Mouse (Mus musculus) layer of hippocampus, adult 18-20 months (tissue): Measurements from ENCODE around the gene Tchp. TPM values are rescaled to one million over a fixed set of nuclear protein-coding genes. Genes with fewer than 3 reads are reported as not detected.

Source experiments
- DNase-seq, 2 experiments: peaks; one replicate each; pipeline ENCODE4 v3.0.0; 2022; ENCODE audit warnings: low spot score in 2 of 2
- total RNA-seq, 2 experiments: library from RNA; stranded (reverse); gene quantifications; 2 replicates each; pipeline ENCODE4 v1.2.3; 2021

The Tchp gene
- total RNA-seq, 2 experiments from 2014 or later, result 13.0 to 13.3 TPM

GRCm38 (mm10) chr5:114737090-114737887 is 29.7 kb downstream of the Tchp start:
- DNase-seq, result no peak

- no peak for DNase-seq
These were observed 31.2 kb downstream of the Tchp start for GRCm38 (mm10) chr5:114738707-114739241.

GRCm38 (mm10) chr5:114740595-114740994 is 33.0 kb downstream of the Tchp start:
- DNase-seq, result no peak

- no peak for DNase-seq
These were observed 35.0 kb downstream of the Tchp start for GRCm38 (mm10) chr5:114742572-114742971.

GRCm38 (mm10) chr5:114742998-114743696 is 35.6 kb downstream of the Tchp start:
- peak; percentile 66 to 84 for DNase-seq

GRCm38 (mm10) chr5:114743697-114744090 is 36.1 kb downstream of the Tchp start:
- DNase-seq, result no peak

- no peak for DNase-seq
These were observed 38.0 kb downstream of the Tchp start for GRCm38 (mm10) chr5:114745581-114745980.

- DNase-seq, result no peak
These were observed 39.3 kb downstream of the Tchp start for GRCm38 (mm10) chr5:114746886-114747285.

- DNase-seq, result no peak
These were observed 40.0 kb downstream of the Tchp start for GRCm38 (mm10) chr5:114747521-114747920.

GRCm38 (mm10) chr5:114750325-114750724 is 42.8 kb downstream of the Tchp start:
- no peak for DNase-seq

- DNase-seq, result no peak
These were observed 44.8 kb downstream of the Tchp start for GRCm38 (mm10) chr5:114752397-114752796.

- peak in 1 of 2 experiments; percentile 65 for DNase-seq
These were observed 45.8 kb downstream of the Tchp start for GRCm38 (mm10) chr5:114753384-114753783.

GRCm38 (mm10) chr5:114759536-114760090 is 52.1 kb downstream of the Tchp start:
- DNase-seq, result no peak

- DNase-seq, result no peak
These were observed 54.4 kb downstream of the Tchp start for GRCm38 (mm10) chr5:114761980-114762379.

GRCm38 (mm10) chr5:114764812-114765735 is 57.5 kb downstream of the Tchp start:
- DNase-seq, result no peak

GRCm38 (mm10) chr5:114766686-114767085 is 59.1 kb downstream of the Tchp start:
- no peak for DNase-seq

- no peak for DNase-seq
These were observed 59.6 kb downstream of the Tchp start for GRCm38 (mm10) chr5:114767185-114767584.

- no peak for DNase-seq
These were observed 62.2 kb downstream of the Tchp start for GRCm38 (mm10) chr5:114769786-114770185.

GRCm38 (mm10) chr5:114771796-114772195 is 64.2 kb downstream of the Tchp start:
- DNase-seq, result no peak
